Mouse (Mus musculus) hindbrain, embryonic 14.5 days (tissue): ENCODE measurements around the gene Scpep1. TPM values are rescaled to one million over a fixed set of nuclear protein-coding genes. Genes with fewer than 3 reads are reported as not detected.
"Not testable (repeated sequence)": the region's sequence is repeated elsewhere in the genome, so short reads cannot be mapped to it uniquely, and the experiment has no call there.

Experiments
- ATAC-seq: fragments of 200-750 bp; cut with Nextera tagmentation; 2 replicates; pipeline ENCODE4 v1.8.0; 2017; ENCODE audit warnings: moderate number of reproducible peaks, mild to moderate bottlenecking, moderate TSS enrichment, moderate library complexity; ENCODE audit not compliant: low FRiP score
- DNase-seq: peaks from one replicate; pipeline ENCODE4 v3.0.0-alpha.2; 2015; ENCODE audit warnings: low spot score
- H3K27ac ChIP-seq: fragments of 300-500 bp; sonication (generic); 2 replicates; pipeline ENCODE4 v1.5.1; 2014; ENCODE audit warnings: mild to moderate bottlenecking, moderate library complexity
- H3K27me3 ChIP-seq: fragments of 300-500 bp; sonication (generic); 2 replicates; pipeline ENCODE4 v1.6.1; 2014; ENCODE audit warnings: mild to moderate bottlenecking, low read length, mixed read lengths; ENCODE audit not compliant: control insufficient read depth, insufficient read depth
- H3K36me3 ChIP-seq: fragments of 300-500 bp; sonication (generic); replicated peaks from 2 replicates; pipeline ENCODE4 v1.6.1; 2014; ENCODE audit not compliant: control insufficient read depth, insufficient read depth
- H3K4me1 ChIP-seq: fragments of 300-500 bp; sonication (generic); replicated peaks from 2 replicates; pipeline ENCODE4 v1.6.1; 2014; ENCODE audit warnings: antibody characterized with exemption, low read length, mixed read lengths; ENCODE audit not compliant: control insufficient read depth, insufficient read depth
- H3K4me2 ChIP-seq: fragments of 300-500 bp; sonication (generic); replicated peaks from 2 replicates; pipeline ENCODE4 v1.6.1; 2014; ENCODE audit warnings: mild to moderate bottlenecking, moderate library complexity
- H3K4me3 ChIP-seq: fragments of 300-500 bp; sonication (generic); replicated peaks from 2 replicates; pipeline ENCODE4 v1.5.1; 2014; ENCODE audit warnings: mild to moderate bottlenecking, low read length
- H3K9ac ChIP-seq: fragments of 300-500 bp; sonication (generic); 2 replicates; pipeline ENCODE4 v1.6.1; 2014
- H3K9me3 ChIP-seq: fragments of 300-500 bp; sonication (generic); 2 replicates; pipeline ENCODE4 v1.6.1; 2016; ENCODE audit warnings: low read length; ENCODE audit not compliant: control insufficient read depth
- WGBS: fragments of 180-500 bp; shearing (Covaris S2); extraction: QIAGEN DNeasy Blood & Tissue Kit; methylation state at CpG from one replicate; pipeline ENCODE4 v1.1.7; 2014; 5-methylcytosine and 5-hydroxymethylcytosine counted together
- polyA plus RNA-seq: library from polyadenylated mRNA; unstranded; fragments of >200 nt; fragmentation: Nextera tagmentation; extraction: Ambion mirVana; gene quantifications from 2 replicates; pipeline ENCODE4 v1.2.1, GENCODE M21; 2014

The Scpep1 gene
- polyA plus RNA-seq, 1 experiment from 2014 or later = 28.7 TPM

- peaks cover 14% of the 10 kb centered on the region; the same call in 1 of the 2 replicates for H3K27me3 ChIP-seq
- H3K9ac ChIP-seq, H3K36me3 ChIP-seq, H3K4me2 ChIP-seq, DNase-seq, ATAC-seq, H3K4me3 ChIP-seq, H3K4me1 ChIP-seq, H3K27ac ChIP-seq, H3K9me3 ChIP-seq: not testable (repeated sequence)
- 94% methylated on average over 11 of the region's 14 CpGs for WGBS
Observed at GRCm38 (mm10) chr11:88894279-88894678, 61.0 kb downstream of the Scpep1 start.

GRCm38 (mm10) chr11:88893501-88893900, 61.8 kb downstream of the Scpep1 start:
- not testable (repeated sequence) for H3K27ac ChIP-seq, H3K9me3 ChIP-seq, DNase-seq, ATAC-seq, H3K36me3 ChIP-seq, H3K4me1 ChIP-seq, H3K4me2 ChIP-seq, H3K9ac ChIP-seq, H3K4me3 ChIP-seq
- peaks cover 11% of the 10 kb centered on the region; the same call in 1 of the 2 replicates for H3K27me3 ChIP-seq
- 100% methylated on average over 2 of the region's 8 CpGs for WGBS

DNA sequence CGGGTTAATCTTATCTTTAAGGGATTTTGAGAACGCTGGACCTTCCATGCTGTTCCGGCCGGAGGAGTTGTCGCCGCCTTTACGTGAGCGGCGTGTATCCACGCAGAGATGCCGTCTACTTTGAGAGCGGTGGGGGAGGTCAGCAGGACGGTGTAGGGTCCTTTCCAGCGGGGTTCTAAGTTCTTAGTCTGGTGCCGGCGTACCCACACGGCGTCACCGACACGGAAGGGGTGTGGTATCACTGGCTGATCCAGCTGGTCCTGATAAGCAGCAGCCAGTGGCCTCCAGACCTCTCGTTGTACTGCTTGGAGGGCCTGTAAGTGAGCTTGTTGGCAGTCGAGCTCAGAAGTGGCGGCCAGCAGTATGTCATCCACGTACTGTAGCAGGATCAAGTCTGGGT, 62.5 kb downstream of the Scpep1 start:
- H3K9me3 ChIP-seq, ATAC-seq, H3K9ac ChIP-seq, H3K4me2 ChIP-seq, H3K27ac ChIP-seq, H3K4me1 ChIP-seq, H3K4me3 ChIP-seq, H3K27me3 ChIP-seq, DNase-seq, H3K36me3 ChIP-seq: not testable (repeated sequence)
- WGBS = 97% methylated on average over 20 of the region's 24 CpGs

DNA sequence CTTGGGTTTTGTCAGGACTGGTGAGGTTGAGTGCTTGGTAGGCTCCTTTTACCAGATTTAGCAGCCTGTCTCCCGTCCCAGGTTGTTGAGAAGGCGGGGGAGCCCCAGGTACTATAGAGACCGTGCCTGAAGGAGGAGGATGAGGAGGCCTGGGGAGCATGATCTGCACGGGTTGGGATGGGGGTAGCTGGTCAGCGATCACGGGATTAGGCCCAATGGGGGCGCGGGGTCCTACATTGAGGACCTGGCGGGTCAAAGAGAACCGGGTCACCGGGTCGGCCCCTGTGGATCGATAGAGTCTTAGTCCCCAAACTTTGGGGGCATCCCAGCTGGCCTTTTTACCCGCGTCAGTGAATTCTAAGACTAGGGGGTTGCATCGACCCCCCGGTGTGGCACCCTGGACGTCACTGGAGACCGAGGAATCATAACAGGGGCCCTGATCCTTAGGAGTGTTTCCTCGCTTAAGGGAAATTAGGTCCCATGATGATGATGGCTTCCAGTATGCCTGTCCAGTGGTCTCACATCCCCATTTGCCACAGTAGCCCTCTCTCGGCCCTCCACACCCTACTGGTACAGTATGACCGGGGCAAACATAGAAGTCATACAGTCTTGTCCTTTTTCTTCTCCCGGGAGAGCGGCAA, 63.2 kb downstream of the Scpep1 start:
- WGBS = 96% methylated on average over 18 of the region's 24 CpGs
- not testable (repeated sequence) for H3K4me2 ChIP-seq, H3K4me1 ChIP-seq, H3K27me3 ChIP-seq, ATAC-seq, H3K36me3 ChIP-seq, H3K9ac ChIP-seq, H3K27ac ChIP-seq, DNase-seq, H3K9me3 ChIP-seq, H3K4me3 ChIP-seq

DNA sequence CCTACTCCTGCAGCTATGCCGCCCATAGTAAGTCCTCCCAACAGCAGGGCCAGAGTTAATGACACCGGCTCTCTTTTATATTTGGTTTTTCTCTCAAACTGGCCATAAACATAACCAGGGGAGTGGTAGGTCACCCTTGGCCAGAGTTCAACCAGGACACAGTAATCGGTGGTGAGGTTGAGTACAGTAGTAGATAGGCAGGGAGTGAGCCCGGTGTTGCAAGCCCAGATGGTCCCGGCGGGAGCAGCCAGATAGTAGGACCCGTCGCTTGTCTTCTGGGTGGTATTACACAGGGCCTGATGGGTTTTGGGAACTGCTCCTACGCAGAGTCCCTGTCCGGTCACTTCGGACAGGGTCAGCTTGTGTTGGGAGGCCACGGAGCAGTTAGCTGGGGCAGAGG, 63.8 kb downstream of the Scpep1 start:
- not testable (repeated sequence) for H3K4me2 ChIP-seq, H3K27me3 ChIP-seq, H3K9ac ChIP-seq, H3K4me3 ChIP-seq, H3K27ac ChIP-seq, H3K36me3 ChIP-seq, ATAC-seq, H3K4me1 ChIP-seq, DNase-seq, H3K9me3 ChIP-seq
- 95% methylated on average over 9 of the region's 12 CpGs for WGBS

GRCm38 (mm10) chr11:88890904-88891303, 64.4 kb downstream of the Scpep1 start:
- WGBS = 94% methylated on average over 6 of the region's 11 CpGs
- not testable (repeated sequence) for ATAC-seq, H3K9me3 ChIP-seq, H3K4me1 ChIP-seq, H3K4me3 ChIP-seq, H3K27me3 ChIP-seq, H3K9ac ChIP-seq, DNase-seq, H3K36me3 ChIP-seq, H3K27ac ChIP-seq, H3K4me2 ChIP-seq

GRCm38 (mm10) chr11:88888996-88889395, 66.3 kb downstream of the Scpep1 start:
- ATAC-seq (no peak), DNase-seq (no peak)
- Histone ChIP-seq H3K4me1 (no peaks in the 10 kb centered on the region), H3K27ac (no peak overlapping the region), H3K9me3 (no peaks in the 10 kb centered on the region), H3K4me2 (no peak overlapping the region), H3K27me3 (no peaks in the 10 kb centered on the region), H3K36me3 (no peaks in the 10 kb centered on the region), H3K9ac (no peak overlapping the region), H3K4me3 (no peak overlapping the region)
- 85% methylated on average over 2 of the region's 2 CpGs for WGBS

- Histone ChIP-seq H3K27ac (no peak overlapping the region), H3K27me3 (no peaks in the 10 kb centered on the region), H3K4me2 (no peak overlapping the region), H3K4me3 (no peak overlapping the region), H3K9ac (no peak overlapping the region), H3K36me3 (no peaks in the 10 kb centered on the region), H3K4me1 (no peaks in the 10 kb centered on the region), H3K9me3 (no peaks in the 10 kb centered on the region)
- WGBS = 69% methylated on average over 8 of the region's 8 CpGs
- DNase-seq (no peak), ATAC-seq (no peak)
Observed at GRCm38 (mm10) chr11:88884376-88885065, 70.7 kb downstream of the Scpep1 start.

DNA sequence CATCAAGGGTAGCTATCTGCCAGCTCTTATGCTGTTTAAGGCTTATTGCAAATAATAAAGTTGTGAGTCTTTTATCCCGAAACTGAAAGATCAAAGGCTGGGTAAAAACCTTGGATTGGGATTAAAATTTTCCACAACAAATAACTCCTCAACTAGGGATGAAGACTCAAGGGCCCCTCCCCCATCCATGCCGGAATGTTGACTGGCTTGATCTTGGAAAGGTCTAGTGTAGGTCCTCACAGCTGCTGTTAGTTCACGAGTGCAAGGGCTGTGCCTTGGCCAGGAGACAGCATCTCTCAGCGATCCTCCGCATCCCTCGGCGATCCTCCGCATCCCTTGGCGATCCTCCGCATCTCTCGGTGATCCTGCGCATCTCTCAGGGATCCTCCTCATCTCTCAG, 77.3 kb downstream of the Scpep1 start:
- 92% methylated on average over 12 of the region's 12 CpGs for WGBS

More for the DNA sequence above, 77.3 kb downstream of the Scpep1 start:
- Histone ChIP-seq H3K27me3 (peaks cover 3% of the 10 kb centered on the region; the same call in 1 of the 2 replicates), H3K36me3 (no peaks in the 10 kb centered on the region), H3K4me3 (no peak overlapping the region), H3K4me2 (no peak overlapping the region), H3K27ac (no peak overlapping the region), H3K9me3 (no peaks in the 10 kb centered on the region), H3K9ac (no peak overlapping the region), H3K4me1 (0 out of 2 replicates have a peak, but pooled peaks cover 5% of the 10 kb centered on the region)
- ATAC-seq (no peak), DNase-seq (no peak)
